Mouse (Mus musculus): Measurements from ENCODE around the gene Gpc5.

DNA sequence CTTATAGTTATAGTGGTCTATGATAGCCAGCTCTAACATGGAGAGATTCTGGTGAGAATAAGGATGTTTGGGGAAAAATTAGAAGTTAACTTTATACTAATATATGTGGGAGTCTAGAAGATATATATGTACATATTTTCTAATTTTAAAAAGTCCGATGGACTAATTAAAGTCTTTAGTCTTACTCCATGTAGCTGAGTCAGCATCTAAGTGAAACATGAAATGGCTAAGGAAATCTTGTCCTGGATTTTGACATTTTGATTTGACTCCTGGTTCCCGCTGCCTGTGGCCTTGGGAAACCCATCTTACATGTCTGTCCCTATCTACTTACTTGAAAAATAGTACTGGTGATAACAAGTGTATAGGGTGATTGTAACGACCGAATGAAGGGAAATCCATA lies 1.5 kb upstream of the Gpc5 start:
- no peak for TF ChIP-seq CTCF (IDR thresholded peaks at IDR 0.05; ENCODE audit: insufficient read depth, low read depth, low read length)
- TF ChIP-seq POLR2A (IDR thresholded peaks at IDR 0.05; ENCODE audit: insufficient read depth, low read depth, low read length): no peak

Measured in olfactory bulb, adult 2 months (tissue).